Mouse (Mus musculus): ENCODE data around the gene Cox18. TPM values are rescaled to one million over a fixed set of nuclear protein-coding genes. Genes with fewer than 3 reads are reported as not detected.

Gene Cox18
- total and polyA plus RNA-seq, 3 experiments = 9.3 to 16.1 (median 12.6) TPM

GRCm38 (mm10) chr5:90245416-90245815, 21.6 kb upstream of the Cox18 start:
- no peak for TF ChIP-seq EP300 (IDR thresholded peaks at IDR 0.05; ENCODE audit: insufficient read depth, low read depth, low read length)
- TF ChIP-seq POLR2A (IDR thresholded peaks at IDR 0.05; ENCODE audit: insufficient read depth, low read depth, low read length) = no peak
- TF ChIP-seq CTCF (IDR thresholded peaks at IDR 0.05) = no peak

GRCm38 (mm10) chr5:90235217-90235616, 11.4 kb upstream of the Cox18 start:
- Histone ChIP-seq H3K27ac (no peak overlapping the region), H3K36me3 (ENCODE audit: control insufficient read depth, insufficient read depth, low read length) (peaks cover 4% of the 10 kb centered on the region), H3K79me2 (replicated peaks; ENCODE audit: control insufficient read depth, insufficient read depth, low read length) (no peaks in the 10 kb centered on the region), H3K9ac (ENCODE audit: low read depth, low read length) (no peak overlapping the region), H3K4me1 (ENCODE audit: control insufficient read depth, insufficient read depth, low read length) (no peaks in the 10 kb centered on the region), H3K4me3 (no peak overlapping the region), H3K27me3 (ENCODE audit: control insufficient read depth, insufficient read depth, low read length) (no peaks in the 10 kb centered on the region)
- intact Hi-C loops (cut with DNase I) = no loop called here
- TF ChIP-seq POLR2A (IDR thresholded peaks at IDR 0.05; ENCODE audit: insufficient read depth, low read depth, low read length) = no peak
- no peak for TF ChIP-seq CTCF (IDR thresholded peaks at IDR 0.05)
- TF ChIP-seq EP300 (IDR thresholded peaks at IDR 0.05; ENCODE audit: insufficient read depth, low read depth, low read length) = no peak
- DNase-seq = no peak
- 94% methylated on average over 8 of the region's 8 CpGs for WGBS

More at GRCm38 (mm10) chr5:90245416-90245815, 21.6 kb upstream of the Cox18 start:
- Histone ChIP-seq H3K79me2 (replicated peaks; ENCODE audit: control insufficient read depth, insufficient read depth, low read length) (no peaks in the 10 kb centered on the region), H3K27ac (no peak overlapping the region), H3K36me3 (ENCODE audit: control insufficient read depth, insufficient read depth, low read length) (peaks cover 13% of the 10 kb centered on the region), H3K27me3 (ENCODE audit: control insufficient read depth, insufficient read depth, low read length) (no peaks in the 10 kb centered on the region), H3K4me3 (no peak overlapping the region), H3K4me1 (ENCODE audit: control insufficient read depth, insufficient read depth, low read length) (no peaks in the 10 kb centered on the region; the same call in 1 of the 2 replicates), H3K9ac (ENCODE audit: low read depth, low read length) (no peak overlapping the region)
- intact Hi-C loops (cut with DNase I) = no loop called here
- no peak for DNase-seq
- WGBS = 36% methylated on average over 4 of the region's 4 CpGs

GRCm38 (mm10) chr5:90233305-90233704, 9.5 kb upstream of the Cox18 start:
- Histone ChIP-seq H3K4me1 (ENCODE audit: control insufficient read depth, insufficient read depth, low read length) (no peaks in the 10 kb centered on the region), H3K79me2 (replicated peaks; ENCODE audit: control insufficient read depth, insufficient read depth, low read length) (no peaks in the 10 kb centered on the region), H3K4me3 (no peak overlapping the region), H3K27me3 (ENCODE audit: control insufficient read depth, insufficient read depth, low read length) (no peaks in the 10 kb centered on the region), H3K27ac (no peak overlapping the region), H3K36me3 (ENCODE audit: control insufficient read depth, insufficient read depth, low read length) (peaks cover 4% of the 10 kb centered on the region), H3K9ac (ENCODE audit: low read depth, low read length) (no peak overlapping the region)
- 94% methylated on average over 4 of the region's 4 CpGs for WGBS
- TF ChIP-seq EP300 (IDR thresholded peaks at IDR 0.05; ENCODE audit: insufficient read depth, low read depth, low read length) = no peak
- TF ChIP-seq POLR2A (IDR thresholded peaks at IDR 0.05; ENCODE audit: insufficient read depth, low read depth, low read length) = no peak
- TF ChIP-seq CTCF (IDR thresholded peaks at IDR 0.05) = no peak
- no peak for DNase-seq
- intact Hi-C loops (cut with DNase I) = loop anchor here (5.0 kb wide), 1 partner anchor 34 kb away; no protein-coding TSS in a partner anchor

- Histone ChIP-seq H3K27me3 (ENCODE audit: control insufficient read depth, insufficient read depth, low read length) (no peaks in the 10 kb centered on the region), H3K79me2 (replicated peaks; ENCODE audit: control insufficient read depth, insufficient read depth, low read length) (no peaks in the 10 kb centered on the region), H3K27ac (no peak overlapping the region), H3K36me3 (ENCODE audit: control insufficient read depth, insufficient read depth, low read length) (peaks cover 4% of the 10 kb centered on the region), H3K4me3 (no peak overlapping the region), H3K4me1 (ENCODE audit: control insufficient read depth, insufficient read depth, low read length) (no peaks in the 10 kb centered on the region), H3K9ac (ENCODE audit: low read depth, low read length) (no peak overlapping the region)
- no peak for DNase-seq
- TF ChIP-seq EP300 (IDR thresholded peaks at IDR 0.05; ENCODE audit: insufficient read depth, low read depth, low read length) (no peak), CTCF (IDR thresholded peaks at IDR 0.05) (no peak), POLR2A (IDR thresholded peaks at IDR 0.05; ENCODE audit: insufficient read depth, low read depth, low read length) (no peak)
- 85% methylated on average over 2 of the region's 2 CpGs for WGBS
- intact Hi-C loops (cut with DNase I) = loop anchor here (5.0 kb wide), 2 partner anchors 38 to 53 kb away; no protein-coding TSS in a partner anchor
Observed at GRCm38 (mm10) chr5:90229760-90230159, 6.0 kb upstream of the Cox18 start.

- H3K27me3 ChIP-seq (ENCODE audit: control insufficient read depth, insufficient read depth, low read length) = no peaks in the 10 kb centered on the region
- no peak for DNase-seq
- no peak overlapping the region for H3K27ac ChIP-seq
- no peak overlapping the region for H3K4me3 ChIP-seq
- intact Hi-C loops (cut with DNase I) = loop anchor here (5.0 kb wide), 1 partner anchor 56 kb away; no protein-coding TSS in a partner anchor
- no peaks in the 10 kb centered on the region for H3K4me1 ChIP-seq (ENCODE audit: control insufficient read depth, insufficient read depth, low read length)
- WGBS = 94% methylated on average over 3 of the region's 3 CpGs
- TF ChIP-seq EP300 (IDR thresholded peaks at IDR 0.05; ENCODE audit: insufficient read depth, low read depth, low read length) (no peak), CTCF (IDR thresholded peaks at IDR 0.05) (no peak), POLR2A (IDR thresholded peaks at IDR 0.05; ENCODE audit: insufficient read depth, low read depth, low read length) (no peak)
- H3K9ac ChIP-seq (ENCODE audit: low read depth, low read length) = no peak overlapping the region
- peaks cover under 1% of the 10 kb centered on the region for H3K36me3 ChIP-seq (ENCODE audit: control insufficient read depth, insufficient read depth, low read length)
- H3K79me2 ChIP-seq (replicated peaks; ENCODE audit: control insufficient read depth, insufficient read depth, low read length) = no peaks in the 10 kb centered on the region
Observed at GRCm38 (mm10) chr5:90226696-90227095, 2.9 kb upstream of the Cox18 start.

- WGBS = 77% methylated on average over 5 of the region's 5 CpGs
- intact Hi-C loops (cut with DNase I) = loop anchor here (1.0 to 5.0 kb wide), 2 partner anchors 58 to 142 kb away; partner anchors contain the start of gene Ankrd17
- no peaks in the 10 kb centered on the region for H3K79me2 ChIP-seq (replicated peaks; ENCODE audit: control insufficient read depth, insufficient read depth, low read length)
- no peaks in the 10 kb centered on the region for H3K4me1 ChIP-seq (ENCODE audit: control insufficient read depth, insufficient read depth, low read length)
- H3K9ac ChIP-seq (ENCODE audit: low read depth, low read length) = no peak overlapping the region
- no peak overlapping the region; the same call in 1 of the 2 replicates for H3K4me3 ChIP-seq
- no peak for DNase-seq
- H3K36me3 ChIP-seq (ENCODE audit: control insufficient read depth, insufficient read depth, low read length) = no peaks in the 10 kb centered on the region; the same call in 1 of the 2 replicates
- H3K27me3 ChIP-seq (ENCODE audit: control insufficient read depth, insufficient read depth, low read length) = no peaks in the 10 kb centered on the region
- TF ChIP-seq EP300 (IDR thresholded peaks at IDR 0.05; ENCODE audit: insufficient read depth, low read depth, low read length) (no peak), CTCF (IDR thresholded peaks at IDR 0.05) (no peak), POLR2A (IDR thresholded peaks at IDR 0.05; ENCODE audit: insufficient read depth, low read depth, low read length) (no peak)
- H3K27ac ChIP-seq = peak overlapping the region; percentile 80
Observed at GRCm38 (mm10) chr5:90224730-90225129, 929 bp upstream of the Cox18 start.

Data from heart, adult 2 months (tissue).